Mouse (Mus musculus): ENCODE results near the gene Scml2.
"Not testable (repeated sequence)": the region's sequence is repeated elsewhere in the genome, so short reads cannot be mapped to it uniquely, and the experiment has no call there.

Scml2 gene

DNA sequence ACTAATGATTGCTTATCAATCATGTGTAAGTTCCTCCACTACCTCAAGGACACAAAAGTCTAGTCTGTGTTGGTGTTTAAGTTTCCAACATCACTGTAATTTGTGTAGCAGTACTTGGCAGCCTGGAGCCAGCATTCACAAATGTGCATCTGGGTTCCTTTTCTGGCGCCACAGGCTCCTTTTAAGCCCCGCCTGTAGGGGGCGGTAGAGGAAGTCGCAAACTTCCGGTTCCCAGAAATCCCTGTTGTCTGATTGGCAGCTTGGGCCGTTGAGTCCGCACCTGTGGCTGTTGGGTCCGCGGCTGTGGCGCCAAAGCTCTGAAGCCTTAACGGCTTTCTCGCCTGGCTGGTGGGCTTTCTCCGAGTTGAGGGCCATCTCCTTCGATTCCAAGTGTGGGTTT, at the start of gene Scml2:
Gene Scml2, plus strand, starts transcription at position 301 of the 400 bp plus-strand sequence.
- not testable (repeated sequence) for DNase-seq

DNA sequence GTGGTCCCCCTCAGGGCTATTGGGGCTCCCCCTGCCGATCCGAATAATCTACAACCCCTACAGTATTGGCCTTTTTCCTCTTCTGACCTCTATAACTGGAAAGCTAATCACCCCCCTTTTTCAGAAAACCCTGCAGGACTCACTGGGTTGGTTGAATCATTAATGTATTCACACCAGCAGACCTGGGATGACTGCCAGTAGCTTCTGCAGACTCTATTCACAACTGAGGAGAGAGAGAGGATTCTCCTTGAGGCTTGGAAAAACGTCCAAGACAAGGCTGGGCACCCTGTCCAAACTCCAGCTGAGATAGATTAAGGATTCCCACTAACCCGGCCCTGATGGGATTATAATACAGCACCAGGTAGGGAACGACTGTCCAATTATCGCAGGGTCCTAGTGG, 41.4 kb upstream of the Scml2 start:
- DNase-seq: not testable (repeated sequence)

- peak; percentile 62 for DNase-seq
Observed at GRCm38 (mm10) chrX:161162314-161163068, 45.5 kb downstream of the Scml2 start.

DNA sequence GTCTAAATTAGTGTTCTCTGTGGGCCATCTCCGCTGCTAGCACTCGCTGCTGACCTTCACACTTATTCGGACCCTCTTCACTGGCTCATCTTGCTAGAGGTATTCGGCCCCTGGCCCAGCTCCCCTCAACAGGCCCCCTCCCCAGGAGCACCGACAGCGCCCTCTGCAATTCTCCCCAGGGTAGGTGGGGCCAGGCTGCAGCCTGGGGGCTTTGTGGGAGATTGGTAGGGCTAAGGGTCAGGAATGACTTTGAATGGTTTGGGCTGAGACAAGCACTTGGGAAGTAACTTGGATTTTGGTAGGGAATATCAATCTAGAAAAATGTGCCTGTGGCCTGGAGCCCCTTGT, 46.0 kb downstream of the Scml2 start:
- no peak for DNase-seq

DNA sequence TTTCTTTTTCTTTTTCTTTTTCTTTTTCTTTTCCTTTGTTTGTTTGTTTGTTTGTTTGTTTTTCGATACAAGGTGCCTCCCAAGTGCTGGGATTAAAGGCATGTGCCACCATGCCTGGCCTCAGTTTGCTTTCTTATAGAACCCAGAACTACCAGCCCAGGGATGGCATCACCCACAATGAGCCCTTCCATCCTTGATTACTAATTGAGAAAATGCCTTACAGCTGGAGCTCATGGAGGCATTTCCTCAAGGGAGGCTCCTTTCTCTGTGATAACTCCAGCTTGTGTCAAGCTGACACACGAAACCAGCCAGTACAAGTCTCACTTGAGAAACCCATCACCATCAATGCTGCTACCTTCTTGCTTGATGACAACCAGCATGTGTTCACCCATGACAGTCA, 170.2 kb downstream of the Scml2 start, which contains the start of gene Gm15262:
Gene Gm15262, plus strand, starts transcription at position 301 of the 400 bp plus-strand sequence.
- DNase-seq: not testable (repeated sequence)

Data from thymus, postnatal 4 days (tissue).